Mouse (Mus musculus) liver, embryonic 15.5 days (tissue): ENCODE measurements around the gene Selenov. TPM values are rescaled to one million over a fixed set of nuclear protein-coding genes. Genes with fewer than 3 reads are reported as not detected.
A peak's percentile ranks its signal among the peaks of the same experiment; 100 is the strongest.

Source experiments
- ATAC-seq: fragments of 200-750 bp; cut with Nextera tagmentation; 2 replicates; pipeline ENCODE4 v1.8.0; 2017; ENCODE audit warnings: moderate number of reproducible peaks, mild to moderate bottlenecking, moderate library complexity; ENCODE audit not compliant: insufficient read depth
- H3K27ac ChIP-seq: fragments of 300-500 bp; sonication (generic); replicated peaks from 2 replicates; pipeline ENCODE4 v1.5.1; 2015; ENCODE audit warnings: mild to moderate bottlenecking, inconsistent platforms
- H3K27me3 ChIP-seq: fragments of 300-500 bp; sonication (generic); 2 replicates; pipeline ENCODE4 v1.6.1; 2015; ENCODE audit warnings: mild to moderate bottlenecking, inconsistent platforms
- H3K36me3 ChIP-seq: fragments of 300-500 bp; sonication (generic); replicated peaks from 2 replicates; pipeline ENCODE4 v1.6.1; 2015; ENCODE audit warnings: moderate library complexity, mild to moderate bottlenecking, inconsistent platforms
- H3K4me1 ChIP-seq: fragments of 300-500 bp; sonication (generic); replicated peaks from 2 replicates; pipeline ENCODE4 v1.6.1; 2015; ENCODE audit warnings: inconsistent platforms
- H3K4me2 ChIP-seq: fragments of 300-500 bp; sonication (generic); 2 replicates; pipeline ENCODE4 v1.6.1; 2015; ENCODE audit warnings: moderate library complexity, mild to moderate bottlenecking, inconsistent platforms
- H3K4me3 ChIP-seq: fragments of 300-500 bp; sonication (generic); replicated peaks from 2 replicates; pipeline ENCODE4 v1.5.1; 2015; ENCODE audit warnings: mild to moderate bottlenecking, inconsistent platforms
- H3K9ac ChIP-seq: fragments of 300-500 bp; sonication (generic); 2 replicates; pipeline ENCODE4 v1.6.1; 2015; ENCODE audit warnings: moderate library complexity, mild to moderate bottlenecking, inconsistent platforms
- H3K9me3 ChIP-seq: fragments of 300-500 bp; sonication (generic); replicated peaks from 2 replicates; pipeline ENCODE4 v1.6.1; 2016; ENCODE audit warnings: inconsistent platforms
- WGBS: fragments of 180-500 bp; shearing (Covaris S2); methylation state at CpG from one replicate; pipeline ENCODE4 v1.1.7; 2015; ENCODE audit warnings: mixed read lengths; ENCODE audit not compliant: insufficient replicate concordance; 5-methylcytosine and 5-hydroxymethylcytosine counted together
- polyA plus RNA-seq: library from polyadenylated mRNA; unstranded; fragments of >200 nt; fragmentation: Nextera tagmentation; extraction: Ambion mirVana; gene quantifications from 2 replicates; pipeline ENCODE4 v1.2.1, GENCODE M21; 2015

Selenov gene
- polyA plus RNA-seq, 1 experiment from 2014 or later = 0.07 TPM

DNA sequence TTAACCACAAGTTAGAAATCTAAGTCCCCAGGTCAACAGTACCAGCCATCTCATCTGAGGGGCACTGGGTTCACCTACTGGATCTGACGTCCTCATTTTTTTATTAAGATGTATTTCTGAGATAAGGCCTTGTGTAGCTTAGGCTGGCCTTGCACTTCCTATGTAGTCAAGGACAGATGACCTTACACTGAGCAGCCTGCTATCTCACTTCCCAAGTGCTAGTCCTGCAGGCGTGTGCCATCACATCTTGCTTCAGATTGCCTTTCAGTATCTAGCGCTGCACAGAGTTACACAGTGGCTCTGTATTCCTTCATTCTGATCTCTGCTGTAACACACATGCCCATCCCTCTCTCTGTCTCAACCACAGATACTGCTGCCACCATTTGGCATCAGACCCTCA, 27.1 kb upstream of the Selenov start:
- Histone ChIP-seq H3K4me2 (no peak overlapping the region), H3K27ac (no peak overlapping the region), H3K36me3 (peaks cover 92% of the 10 kb centered on the region), H3K4me3 (no peak overlapping the region), H3K4me1 (peaks cover 1% of the 10 kb centered on the region), H3K9me3 (no peaks in the 10 kb centered on the region), H3K27me3 (no peaks in the 10 kb centered on the region), H3K9ac (no peak overlapping the region)
- 80% methylated on average over 3 of the region's 3 CpGs for WGBS
- ATAC-seq = no peak

DNA sequence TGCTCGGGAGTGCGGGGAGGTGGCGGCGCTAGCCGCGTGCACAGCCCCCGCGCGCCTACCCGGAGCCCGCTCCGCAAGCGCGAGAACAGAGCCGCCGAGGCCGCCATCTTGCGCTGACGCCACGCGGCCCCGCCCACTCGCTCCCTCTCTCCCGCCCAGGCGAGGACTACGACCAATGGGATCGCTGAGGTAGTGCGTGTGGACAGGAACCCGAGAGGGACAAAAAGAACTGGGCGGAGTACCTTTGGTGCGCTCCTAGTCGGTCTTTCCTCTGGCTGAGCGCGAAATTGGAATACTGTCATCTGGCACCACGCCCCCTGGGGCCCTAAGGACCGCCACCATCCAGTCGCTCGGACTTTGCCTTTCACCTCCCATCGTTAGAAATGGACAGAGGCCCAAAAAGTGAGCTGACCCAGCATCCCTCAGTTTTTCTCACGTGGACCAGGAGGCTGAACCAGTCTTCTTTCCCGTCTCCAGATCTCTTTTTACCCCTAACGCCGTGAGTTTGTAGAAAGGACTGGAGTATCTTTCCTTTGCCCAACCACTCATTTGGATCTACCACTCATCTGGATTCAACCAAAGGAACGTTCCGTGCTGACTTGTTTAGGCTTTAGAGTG, 21.0 kb upstream of the Selenov start, which contains the start of gene Timm50:
Gene Timm50, minus strand, starts transcription at position 147 of the 618 bp plus-strand sequence.
- peak; percentile 97 for ATAC-seq
- under 1% methylated on average over 45 of the region's 45 CpGs for WGBS

DNA sequence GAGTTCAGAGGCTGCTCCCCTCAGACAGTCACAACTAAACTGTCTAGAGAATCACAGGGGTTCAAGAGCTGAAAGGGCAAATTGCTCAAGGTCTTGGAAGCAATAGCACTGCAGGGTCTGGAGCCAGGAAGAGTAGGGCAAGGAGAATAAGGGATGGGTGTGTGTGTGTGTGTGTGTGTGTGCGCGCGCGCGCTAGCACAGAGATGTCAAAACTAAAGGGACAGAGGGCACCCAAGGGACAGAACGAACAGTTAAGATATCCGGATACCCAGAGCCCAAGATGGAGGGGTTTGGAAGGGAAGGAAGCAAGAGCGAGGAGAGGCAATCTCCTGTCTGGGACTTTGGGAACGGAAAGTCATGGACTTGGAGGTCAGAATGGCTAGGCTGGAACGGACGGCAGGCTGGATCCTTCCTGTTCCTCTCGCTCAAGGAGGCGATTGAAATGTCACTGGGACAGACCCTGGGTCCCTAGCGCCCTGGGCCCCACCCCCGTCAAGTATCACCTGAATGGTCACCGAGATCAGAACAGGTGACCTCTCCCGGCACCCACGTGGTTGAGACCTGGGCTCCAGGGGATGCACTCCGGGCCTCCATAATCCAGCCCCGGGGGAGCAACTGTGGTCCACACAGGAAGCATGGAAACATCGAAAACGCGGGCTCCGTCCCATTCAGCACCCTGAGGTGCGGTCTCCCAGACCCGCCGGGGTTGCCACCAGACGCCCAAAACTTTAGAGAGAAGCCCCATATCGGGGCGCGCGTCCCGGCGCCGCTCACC, 20.4 kb upstream of the Selenov start:
- H3K9me3 ChIP-seq = no peaks in the 10 kb centered on the region
- H3K4me3 ChIP-seq = peak overlapping the region; percentile 95
- peaks cover 30% of the 10 kb centered on the region for H3K4me1 ChIP-seq
- no peaks in the 10 kb centered on the region for H3K27me3 ChIP-seq
- peak overlapping the region; percentile 71 for H3K27ac ChIP-seq
- peak overlapping the region; percentile 90 for H3K9ac ChIP-seq
- H3K4me2 ChIP-seq = peak overlapping the region; percentile 94
- 4% methylated on average over 35 of the region's 35 CpGs for WGBS
- ATAC-seq = peak; percentile 60
- H3K36me3 ChIP-seq = peaks cover 69% of the 10 kb centered on the region

More for the DNA sequence above, 21.0 kb upstream of the Selenov start, which contains the start of gene Timm50:
- Histone ChIP-seq H3K9me3 (no peaks in the 10 kb centered on the region), H3K4me1 (peaks cover 30% of the 10 kb centered on the region), H3K4me2 (peak within 1 kb of the TSS; percentile 94), H3K9ac (peak within 1 kb of the TSS; percentile 90), H3K27ac (peak within 1 kb of the TSS; percentile 71), H3K27me3 (no peaks in the 10 kb centered on the region), H3K36me3 (peaks cover 69% of the 10 kb centered on the region), H3K4me3 (peak within 1 kb of the TSS; percentile 95)

DNA sequence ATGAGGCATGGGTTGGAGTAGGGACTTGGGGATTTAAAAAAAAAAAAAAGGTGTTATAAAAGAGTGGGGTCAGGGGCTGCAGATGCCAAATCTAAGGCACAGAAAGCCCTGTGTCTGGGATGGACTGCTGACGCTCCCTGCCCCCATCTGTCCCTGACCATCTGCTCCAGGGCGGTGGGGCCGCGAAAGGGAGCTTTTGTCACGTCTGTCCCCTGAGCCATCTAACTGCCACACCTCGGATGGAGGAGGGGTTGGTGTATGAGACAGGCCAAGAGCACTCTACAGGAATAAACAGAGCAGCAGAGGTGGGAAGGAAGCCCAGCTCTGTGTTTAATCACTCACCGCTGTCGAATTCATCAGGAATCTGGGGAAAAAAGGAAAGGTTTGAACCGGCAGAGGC, 18.8 kb upstream of the Selenov start:
- H3K27ac ChIP-seq = no peak overlapping the region
- H3K9me3 ChIP-seq = no peaks in the 10 kb centered on the region
- H3K4me3 ChIP-seq = no peak overlapping the region
- no peak for ATAC-seq
- peaks cover 69% of the 10 kb centered on the region for H3K36me3 ChIP-seq
- H3K27me3 ChIP-seq = no peaks in the 10 kb centered on the region
- peak overlapping the region; percentile 94; the same call in 1 of the 2 replicates for H3K4me2 ChIP-seq
- WGBS = 72% methylated on average over 9 of the region's 9 CpGs
- H3K4me1 ChIP-seq = peaks cover 30% of the 10 kb centered on the region
- no peak overlapping the region for H3K9ac ChIP-seq

- Histone ChIP-seq H3K4me1 (peaks cover 28% of the 10 kb centered on the region), H3K27me3 (peaks cover 21% of the 10 kb centered on the region), H3K4me2 (no peak overlapping the region), H3K27ac (no peak overlapping the region), H3K4me3 (no peak overlapping the region), H3K9me3 (no peaks in the 10 kb centered on the region), H3K9ac (no peak overlapping the region), H3K36me3 (peaks cover 60% of the 10 kb centered on the region)
- ATAC-seq = no peak
- 79% methylated on average over 8 of the region's 8 CpGs for WGBS
Observed at GRCm38 (mm10) chr7:28306216-28306615, 15.2 kb upstream of the Selenov start.

- H3K4me3 ChIP-seq = no peak overlapping the region
- H3K9ac ChIP-seq = no peak overlapping the region
- peaks cover 22% of the 10 kb centered on the region for H3K4me1 ChIP-seq
- H3K27me3 ChIP-seq = peaks cover 27% of the 10 kb centered on the region
- no peaks in the 10 kb centered on the region for H3K9me3 ChIP-seq
- 83% methylated on average over 10 of the region's 10 CpGs for WGBS
- no peak overlapping the region for H3K27ac ChIP-seq
- H3K36me3 ChIP-seq = peaks cover 58% of the 10 kb centered on the region
- H3K4me2 ChIP-seq = no peak overlapping the region
- ATAC-seq = no peak
Observed at GRCm38 (mm10) chr7:28305641-28306040, 14.7 kb upstream of the Selenov start.

- Histone ChIP-seq H3K9ac (0 out of 2 replicates have a peak within 1 kb of the TSS, but pooled peaks have one; percentile 21), H3K4me1 (peaks cover 16% of the 10 kb centered on the region), H3K4me2 (peak within 1 kb of the TSS; percentile 38), H3K36me3 (peaks cover 21% of the 10 kb centered on the region), H3K27ac (no peak within 1 kb of the TSS), H3K4me3 (no peak within 1 kb of the TSS), H3K9me3 (no peaks in the 10 kb centered on the region), H3K27me3 (peaks cover 65% of the 10 kb centered on the region)
- 3% methylated on average over 30 of the region's 30 CpGs for WGBS
- ATAC-seq = no peak
Observed at GRCm38 (mm10) chr7:28301616-28302433, 10.8 kb upstream of the Selenov start, which contains the start of gene Dll3. TSS of gene Dll3 (minus strand) at chr7:28302238.

- Histone ChIP-seq H3K4me2 (peak overlapping the region; percentile 18; the same call in 1 of the 2 replicates), H3K27me3 (peaks cover 93% of the 10 kb centered on the region), H3K4me1 (peaks cover 24% of the 10 kb centered on the region), H3K27ac (no peak overlapping the region), H3K9me3 (no peaks in the 10 kb centered on the region), H3K9ac (no peak overlapping the region), H3K36me3 (no peaks in the 10 kb centered on the region), H3K4me3 (no peak overlapping the region)
- no peak for ATAC-seq
- 23% methylated on average over 43 of the region's 43 CpGs for WGBS
Observed at GRCm38 (mm10) chr7:28298837-28299625, 8.0 kb upstream of the Selenov start.

DNA sequence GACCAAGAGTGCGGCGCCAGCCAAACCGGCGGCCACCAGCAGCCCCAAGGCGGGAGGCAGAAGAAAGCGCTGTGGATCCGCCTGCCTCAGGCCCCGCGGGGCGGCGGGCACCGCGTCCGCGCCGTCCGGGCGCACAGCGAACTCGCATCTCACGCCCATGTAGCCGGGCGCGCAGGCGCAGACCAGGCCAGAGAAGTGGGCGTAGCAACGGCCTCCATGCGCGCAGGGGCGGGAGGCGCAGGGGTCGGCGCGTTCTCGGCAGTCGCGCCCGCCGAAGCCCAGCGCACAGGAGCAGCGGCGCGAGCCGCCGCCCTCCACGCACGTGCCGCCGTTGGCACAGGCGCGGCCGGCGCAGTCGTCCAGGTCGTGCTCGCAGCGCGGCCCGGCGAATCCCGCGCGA, 3.5 kb upstream of the Selenov start:
- Histone ChIP-seq H3K36me3 (no peaks in the 10 kb centered on the region), H3K27me3 (peaks cover 100% of the 10 kb centered on the region), H3K9me3 (no peaks in the 10 kb centered on the region), H3K4me3 (peak overlapping the region; percentile 47), H3K4me1 (peaks cover 14% of the 10 kb centered on the region), H3K9ac (0 out of 2 replicates have a peak overlapping the region, but pooled peaks have one; percentile 25), H3K4me2 (peak overlapping the region; percentile 66), H3K27ac (no peak overlapping the region)
- ATAC-seq = no peak
- WGBS = 6% methylated on average over 63 of the region's 63 CpGs

DNA sequence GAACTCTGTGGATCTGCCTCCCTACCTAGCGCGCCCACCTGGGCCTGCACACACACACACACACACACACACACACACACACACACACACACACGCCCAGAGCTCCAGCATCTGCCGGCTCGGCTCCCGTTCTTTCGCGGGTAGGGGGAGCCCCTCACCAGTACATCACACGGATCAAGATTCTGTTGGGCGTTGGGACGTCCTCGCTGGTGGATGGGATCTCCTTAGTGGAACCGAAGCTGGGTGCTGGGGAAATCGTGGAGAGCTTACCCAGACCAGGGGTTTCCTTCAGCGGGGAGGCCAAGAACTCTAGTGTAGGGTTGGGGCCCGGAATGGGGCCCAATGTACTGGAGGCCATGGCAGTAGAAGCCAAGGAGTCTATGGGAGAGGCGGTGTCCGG, 821 bp downstream of the Selenov start:
- peak overlapping the region; percentile 4; the same call in 1 of the 2 replicates for H3K4me2 ChIP-seq
- 5% methylated on average over 18 of the region's 18 CpGs for WGBS
- no peak for ATAC-seq
- peaks cover 10% of the 10 kb centered on the region; the same call in 1 of the 2 replicates for H3K4me1 ChIP-seq
- peaks cover 80% of the 10 kb centered on the region for H3K27me3 ChIP-seq
- H3K4me3 ChIP-seq = no peak overlapping the region
- no peak overlapping the region for H3K27ac ChIP-seq
- no peaks in the 10 kb centered on the region for H3K9me3 ChIP-seq
- no peaks in the 10 kb centered on the region for H3K36me3 ChIP-seq
- no peak overlapping the region for H3K9ac ChIP-seq
